Comparison of ENCODE assay signal across 24 mouse cellular contexts in genomic region chr1:135550886-135551285, GRCm38 (mm10). TPM values are rescaled to one million over a fixed set of nuclear protein-coding genes. Genes with fewer than 3 reads are reported as not detected.
A peak's percentile ranks its signal among the peaks of the same experiment; 100 is the strongest.
DNase-seq lines count a peak whose midpoint lies in the region; ATAC-seq lines count a peak whose summit lies in the region.
"Had no signal": no experiment of that assay in that cellular context is flagged by ENCODE, and none has a peak within 500 bp of the region (broad histone marks: within the 10 kb centered on the region; RNA-seq: fewer than 3 reads in every experiment).

No protein-coding gene starts in this region.

- no peak for ATAC-seq in forebrain, embryonic 11.5 days (replicated peaks; ENCODE audit: low FRiP score)
- ATAC-seq: activated CD4-positive, CD25-positive, alpha-beta regulatory T cell, adult 4 months; forebrain, postnatal 0 days had no signal

- peaks cover 7% of the 10 kb centered on the region; the same call in 1 of the 2 replicates for H3K36me3 ChIP-seq in limb, embryonic 10.5 days
- H3K36me3 ChIP-seq in forebrain, embryonic 11.5 days (ENCODE audit: control insufficient read depth, insufficient read depth, low read length) = no peaks in the 10 kb centered on the region
- H3K36me3 ChIP-seq: forebrain, embryonic 10.5 days; limb, embryonic 13.5 days; liver, embryonic 13.5 days had no signal

- WGBS in limb, embryonic 10.5 days = 49% methylated on average over 3 of the region's 3 CpGs
- 38% methylated on average over 3 of the region's 3 CpGs for WGBS in forebrain, embryonic 11.5 days

- no peak overlapping the region; the same call in 1 of the 2 replicates for H3K27ac ChIP-seq in limb, embryonic 10.5 days
- H3K27ac ChIP-seq in forebrain, embryonic 11.5 days (ENCODE audit: low read depth, low read length) = no peak overlapping the region
- H3K27ac ChIP-seq: forebrain, embryonic 10.5 days; heart, adult 2 months; limb, embryonic 13.5 days; liver, embryonic 13.5 days had no signal

- peak; percentile 55 for DNase-seq in kidney, postnatal 10 days
- no peak for DNase-seq in kidney, postnatal 36 days
- peak; percentile 66 for DNase-seq in brain, adult 2 months (ENCODE audit: low read depth, low spot score)
- DNase-seq in embryo, embryonic 11 days = peak; percentile 52
- peak; percentile 65 for DNase-seq in limb, embryonic 10.5 days (ENCODE audit: low spot score)
- no peak for DNase-seq in forebrain, embryonic 11.5 days (ENCODE audit: low spot score)
- DNase-seq in gastrocnemius, postnatal 4 days (ENCODE audit: low spot score in 2 of 2) = no peak
- no peak for DNase-seq in urinary bladder, postnatal 36 days (ENCODE audit: low spot score in 2 of 2)
- DNase-seq: adrenal gland, postnatal 10 days; cerebellum, adult 9-10 months; forebrain, postnatal 0 days; gastrocnemius, postnatal 14 days; heart, adult 2 months; kidney, adult 2 months; kidney, postnatal 14 days; layer of hippocampus, postnatal 36 days; liver, embryonic 13.5 days; lung, adult 2 months; lung, postnatal 14 days; right cerebral cortex, postnatal 14 days; spleen, adult 18-20 months had no signal

- no peaks in the 10 kb centered on the region for H3K9me3 ChIP-seq in limb, embryonic 10.5 days (replicated peaks)
- H3K9me3 ChIP-seq in forebrain, embryonic 11.5 days (ENCODE audit: control insufficient read depth, low read length) = no peaks in the 10 kb centered on the region
- H3K9me3 ChIP-seq: forebrain, embryonic 10.5 days; limb, embryonic 13.5 days; liver, embryonic 13.5 days had no signal

- H3K4me2 ChIP-seq in forebrain, embryonic 11.5 days (ENCODE audit: low read depth, low read length, severe bottlenecking) = no peak overlapping the region
- H3K4me2 ChIP-seq: limb, embryonic 13.5 days; liver, embryonic 13.5 days had no signal

- peaks cover 65% of the 10 kb centered on the region for H3K4me1 ChIP-seq in limb, embryonic 10.5 days
- H3K4me1 ChIP-seq in forebrain, embryonic 11.5 days (replicated peaks; ENCODE audit: control insufficient read depth, insufficient read depth, low read length) = peaks cover 22% of the 10 kb centered on the region
- H3K4me1 ChIP-seq: liver, embryonic 13.5 days had no signal

- H3K27me3 ChIP-seq in limb, embryonic 10.5 days (ENCODE audit: low read depth, poor library complexity, severe bottlenecking) = no peaks in the 10 kb centered on the region
- no peaks in the 10 kb centered on the region for H3K27me3 ChIP-seq in forebrain, embryonic 11.5 days (ENCODE audit: control insufficient read depth, insufficient read depth, low read length)
- H3K27me3 ChIP-seq: limb, embryonic 13.5 days; liver, embryonic 13.5 days had no signal

- H3K4me3 ChIP-seq in limb, embryonic 10.5 days = no peak overlapping the region
- H3K4me3 ChIP-seq in forebrain, embryonic 11.5 days (ENCODE audit: low read depth, low read length) = no peak overlapping the region
- H3K4me3 ChIP-seq: forebrain, embryonic 10.5 days; heart, adult 2 months; limb, embryonic 13.5 days; liver, embryonic 13.5 days had no signal

- no peak overlapping the region for H3K9ac ChIP-seq in forebrain, embryonic 11.5 days (ENCODE audit: low read length)
- H3K9ac ChIP-seq: forebrain, postnatal 0 days; limb, embryonic 13.5 days; liver, embryonic 13.5 days had no signal

RNA-seq across cellular contexts. Expression of gene Nav1, which starts 56.2 kb away (rescaled TPM):
- polyA plus RNA-seq in limb, embryonic 10.5 days (2016; fragmentation: Nextera tagmentation; extraction: Ambion mirVana) = 16.1 and 18.3 TPM in 2 replicates
- polyA plus RNA-seq in forebrain, embryonic 11.5 days (2014; fragmentation: Nextera tagmentation; extraction: Ambion mirVana) = 23.4 and 26.9 TPM in 2 replicates
- 10 to 100 TPM; 33.0 to 36.0 TPM for total RNA-seq in gastrocnemius, postnatal 4 days (2021)

Comparison
In these comparisons a context has a peak if more than half of its experiments do, and no peak if none do; other contexts are left out.
1. DNase-seq: peak in kidney, postnatal 10 days (single experiment), brain, adult 2 months (single experiment), embryo, embryonic 11 days (single experiment) and limb, embryonic 10.5 days (single experiment); none in kidney, postnatal 36 days (0 of 2), forebrain, embryonic 11.5 days (single experiment), gastrocnemius, postnatal 4 days (0 of 2) and urinary bladder, postnatal 36 days (0 of 2).